Mouse (Mus musculus): ENCODE results near the gene Syt7.

The Syt7 gene

DNA sequence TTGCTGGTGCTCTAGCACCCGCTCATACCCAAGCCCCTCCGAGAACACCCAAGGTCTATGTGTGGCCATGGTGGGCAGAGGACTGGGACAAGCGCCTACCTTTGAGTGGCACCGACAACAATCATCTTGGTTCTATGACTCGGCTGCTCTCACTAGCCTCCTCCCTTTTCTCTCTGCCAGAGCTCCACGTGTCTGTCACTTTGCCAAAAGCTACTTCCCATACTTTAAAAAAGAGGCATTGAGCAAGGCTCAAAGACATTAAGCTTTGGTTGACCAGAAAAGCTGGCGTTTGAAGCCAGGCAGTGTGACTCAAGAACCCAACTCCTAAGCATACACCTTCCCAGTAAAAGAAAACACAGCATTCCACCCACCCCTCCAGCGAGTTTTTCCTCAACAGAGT is 69.2 kb downstream of the Syt7 start:
- DNase-seq (ENCODE audit: low spot score in 2 of 2) = no peak

DNA sequence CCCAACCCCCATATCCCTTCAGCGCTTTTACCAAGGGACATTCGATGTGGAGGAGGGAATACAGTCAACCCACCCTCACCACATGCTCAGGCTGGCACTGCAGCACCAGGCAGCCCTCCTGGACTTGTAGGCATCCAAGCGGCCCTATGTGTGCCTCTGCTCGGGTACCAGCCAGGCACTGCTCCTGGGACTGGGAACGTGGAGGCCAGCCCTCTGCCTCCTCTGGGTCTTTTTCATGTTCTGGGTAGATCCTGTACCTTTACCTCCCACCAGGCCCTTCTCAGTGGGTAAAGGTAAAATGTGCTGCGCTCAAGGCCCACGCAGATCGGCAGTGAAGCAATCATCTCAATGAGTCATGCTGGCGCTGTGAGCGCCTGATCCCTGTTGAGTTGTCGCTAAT is 71.0 kb downstream of the Syt7 start:
- DNase-seq (ENCODE audit: low spot score in 2 of 2) = no peak

DNA sequence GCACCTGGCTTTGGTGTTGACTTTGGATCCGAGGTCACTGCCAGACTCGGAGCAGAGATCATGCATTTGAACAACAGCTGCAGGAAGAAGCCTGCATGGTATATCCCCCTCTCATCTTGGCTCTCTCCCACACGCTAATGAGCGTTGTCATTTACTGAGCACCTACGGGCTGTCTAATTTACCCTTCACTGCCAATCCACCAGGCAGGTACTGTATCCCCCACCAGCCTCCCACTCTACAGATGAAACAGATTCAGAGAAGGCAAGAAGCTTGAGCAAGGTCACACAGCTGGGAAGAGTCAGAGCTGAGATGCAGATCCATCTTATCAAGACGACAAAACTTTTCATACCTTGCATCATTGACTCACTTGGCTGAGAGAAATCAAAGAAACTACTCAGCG is 72.7 kb downstream of the Syt7 start:
- no peak for DNase-seq (ENCODE audit: low spot score in 2 of 2)

DNA sequence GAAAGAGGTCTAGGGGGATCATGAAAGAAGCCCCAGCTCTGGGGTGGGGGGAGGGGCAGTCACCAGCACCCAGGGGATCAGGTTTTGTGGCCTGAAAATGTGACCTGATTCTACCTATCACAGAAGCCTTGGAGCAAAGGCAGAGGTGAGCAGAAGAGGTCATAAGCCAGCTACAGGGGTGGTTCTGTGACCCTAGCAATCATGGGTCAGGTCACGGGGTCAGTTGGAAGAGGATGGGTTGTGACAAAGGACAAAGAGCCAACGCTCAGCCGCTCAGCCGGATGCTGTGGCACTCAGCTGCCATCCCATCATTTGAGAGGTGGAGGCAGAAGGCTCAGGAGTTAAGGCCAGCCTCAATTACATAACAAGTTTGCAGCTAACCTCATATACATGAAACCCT is 75.5 kb downstream of the Syt7 start:
- no peak for DNase-seq (ENCODE audit: low spot score in 2 of 2)

DNA sequence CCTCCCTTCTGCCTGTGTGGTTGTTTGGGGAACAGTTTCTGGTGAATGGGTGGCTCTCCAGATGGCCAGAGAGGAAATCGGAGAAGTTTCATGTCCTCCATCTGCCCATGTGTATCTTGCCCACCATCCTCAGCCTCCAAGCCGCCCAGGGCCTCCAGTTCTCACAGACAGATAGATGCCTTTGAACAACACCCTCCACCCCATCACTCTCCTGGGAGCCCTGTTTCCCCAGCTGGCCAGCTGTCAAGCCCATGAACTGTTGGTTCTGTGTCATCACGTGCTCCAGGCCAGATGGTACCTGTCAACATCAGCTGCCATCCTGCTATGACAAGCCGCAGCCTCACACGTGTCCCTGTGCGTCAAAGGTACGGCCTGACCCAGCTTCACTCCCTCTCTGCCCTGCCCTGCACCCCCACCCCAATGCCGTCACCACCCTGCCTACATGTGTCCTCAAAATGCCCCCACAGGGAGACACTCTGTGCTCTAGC is 80.3 kb downstream of the Syt7 start:
- peak in 1 of 2 experiments; percentile 36 for DNase-seq (ENCODE audit: low spot score in 2 of 2)

DNA sequence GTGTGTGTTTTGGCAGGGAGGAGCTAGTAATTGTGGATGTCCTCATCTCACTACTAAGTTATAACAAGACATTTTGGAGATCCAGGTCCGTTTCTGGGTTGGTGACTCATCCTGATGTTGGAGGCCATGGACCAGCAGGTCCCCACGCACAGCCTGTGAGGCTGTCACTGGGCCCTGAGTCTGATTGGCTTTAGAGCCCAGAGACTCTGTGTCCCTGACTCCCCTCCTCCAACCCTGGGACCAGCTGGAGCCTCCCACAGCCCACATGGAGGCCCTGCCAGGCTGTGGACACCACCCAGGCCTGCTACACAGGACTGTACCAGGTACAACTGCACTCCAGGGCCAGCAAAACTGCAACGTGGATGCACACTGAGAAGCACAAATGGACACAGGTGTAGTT is 84.1 kb downstream of the Syt7 start:
- no peak for DNase-seq (ENCODE audit: low spot score in 2 of 2)

DNA sequence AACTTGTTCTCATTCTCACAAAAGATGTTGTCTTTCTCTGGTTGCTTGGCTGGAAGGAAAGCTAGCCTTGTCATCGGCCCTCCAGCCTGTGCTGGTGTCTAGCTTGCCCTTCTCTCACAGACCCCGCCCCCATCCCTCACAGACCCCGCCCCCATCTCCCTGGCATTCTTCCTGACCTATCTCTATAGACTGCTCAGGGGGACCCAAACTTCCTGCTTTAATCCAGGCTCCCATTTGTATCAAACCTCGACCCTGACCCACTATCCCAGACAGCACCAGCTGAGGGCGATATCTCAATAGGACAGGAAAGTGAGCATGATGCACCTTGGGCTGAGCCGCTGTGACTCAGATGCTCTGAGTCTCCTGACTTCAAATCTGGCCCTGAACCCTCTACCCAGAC is 84.9 kb downstream of the Syt7 start:
- DNase-seq (ENCODE audit: low spot score in 2 of 2) = no peak

DNA sequence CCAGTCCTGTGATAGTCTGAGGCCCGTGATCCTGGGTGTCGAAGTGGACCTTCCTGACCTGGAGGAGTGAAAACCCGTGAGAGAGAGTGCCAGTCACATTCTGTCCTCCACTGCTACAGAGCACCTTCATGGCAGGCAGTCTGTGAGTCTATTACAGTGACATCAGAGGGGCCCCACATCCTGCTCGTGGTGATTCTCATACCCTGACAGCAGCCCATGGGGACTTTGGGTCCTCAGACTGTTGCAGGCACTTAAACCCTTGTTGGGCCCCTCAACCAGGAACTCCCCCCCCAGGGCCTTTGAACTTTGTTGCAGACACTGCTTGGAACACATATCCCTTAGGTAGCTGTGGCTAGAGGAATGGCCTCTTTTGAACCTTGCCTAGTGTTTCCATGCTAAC is 90.7 kb downstream of the Syt7 start:
- DNase-seq (ENCODE audit: low spot score in 2 of 2) = no peak

DNA sequence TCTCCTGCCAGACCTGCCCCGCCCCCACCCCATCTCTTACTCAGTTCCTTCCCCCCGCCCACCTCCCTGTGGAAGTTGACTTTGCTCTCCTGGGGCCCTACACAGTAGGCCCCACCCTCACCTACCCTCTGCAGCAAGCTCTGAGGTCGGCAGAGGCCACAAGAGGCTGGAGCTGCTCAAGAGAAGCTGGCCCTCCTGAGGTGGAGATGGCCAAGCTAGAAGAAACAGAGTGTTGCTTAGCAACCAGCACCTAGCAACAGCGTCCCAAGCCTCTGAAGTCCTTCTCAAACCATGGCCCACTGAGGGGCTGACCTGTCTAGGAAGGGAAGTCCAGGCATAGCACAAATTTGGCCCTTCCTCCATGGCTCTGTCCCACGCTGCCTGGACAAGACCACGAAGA is 93.8 kb downstream of the Syt7 start, which contains the start of gene Ppp1r32:
Gene Ppp1r32, minus strand, starts transcription at position 226 of the 400 bp plus-strand sequence.
- no peak for DNase-seq (ENCODE audit: low spot score in 2 of 2)

DNA sequence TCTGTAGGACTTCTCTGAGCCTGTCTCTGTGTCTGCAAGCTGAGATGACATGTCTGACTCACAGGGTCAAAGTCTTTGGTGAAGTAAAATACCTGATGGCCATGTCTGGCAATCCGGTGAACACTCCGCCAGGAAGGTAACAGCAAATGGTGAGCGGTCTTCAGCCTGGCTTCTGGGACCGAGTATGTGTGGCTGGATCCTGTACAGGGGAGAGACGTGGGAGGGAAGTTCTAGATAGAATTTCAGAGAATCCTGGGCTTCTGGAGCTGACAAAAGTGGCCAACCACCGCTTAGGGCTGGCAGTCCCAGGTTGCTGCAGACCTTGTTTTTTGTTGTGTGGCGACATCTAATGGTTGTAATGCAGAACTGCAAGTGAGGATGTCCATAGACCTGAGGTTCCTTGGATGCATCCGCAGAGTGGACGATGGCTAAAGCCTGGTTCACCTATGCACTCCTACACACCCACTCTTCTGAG is 97.4 kb downstream of the Syt7 start:
- DNase-seq (ENCODE audit: low spot score in 2 of 2) = peak; percentile 14 to 27

DNA sequence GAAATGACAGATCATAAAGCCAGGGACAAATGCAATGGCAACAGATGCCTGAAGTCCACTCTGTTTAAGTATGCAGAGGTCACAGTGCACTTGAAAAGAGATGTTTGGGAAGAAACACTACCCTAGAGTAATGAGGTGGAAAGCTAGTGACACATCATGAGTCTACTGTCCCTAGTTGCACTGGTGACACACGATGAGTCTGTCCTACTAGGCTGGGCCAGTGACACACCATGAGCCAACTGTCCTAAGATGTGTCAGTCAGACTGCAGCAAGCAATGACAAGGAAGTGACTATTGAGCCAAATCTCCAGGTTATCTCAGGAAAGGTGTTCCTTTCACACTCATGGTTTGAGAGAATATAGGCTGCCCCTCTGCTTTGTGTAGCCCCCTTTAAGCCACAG is 106.8 kb downstream of the Syt7 start:
- DNase-seq (ENCODE audit: low spot score in 2 of 2) = no peak

DNA sequence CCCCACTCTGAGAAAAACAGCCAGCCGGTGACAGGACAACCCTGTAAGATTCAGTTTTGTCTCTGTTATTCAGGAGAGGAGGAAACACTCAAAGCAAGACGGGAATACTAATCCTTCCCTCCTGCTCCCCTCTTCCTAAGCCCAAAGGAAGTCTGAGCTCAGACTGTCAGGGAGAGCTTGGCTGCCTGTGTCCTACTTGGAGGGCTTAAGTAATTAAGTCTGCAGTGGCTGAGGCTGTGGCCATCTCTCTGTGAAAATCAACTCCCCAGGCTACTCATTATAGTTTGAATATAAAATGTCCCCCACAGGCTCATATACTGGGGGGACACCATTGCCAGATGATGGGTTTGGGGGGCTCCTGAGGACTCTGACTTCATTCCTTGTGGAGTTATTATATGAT is 108.1 kb downstream of the Syt7 start:
- DNase-seq (ENCODE audit: low spot score in 2 of 2) = no peak

DNA sequence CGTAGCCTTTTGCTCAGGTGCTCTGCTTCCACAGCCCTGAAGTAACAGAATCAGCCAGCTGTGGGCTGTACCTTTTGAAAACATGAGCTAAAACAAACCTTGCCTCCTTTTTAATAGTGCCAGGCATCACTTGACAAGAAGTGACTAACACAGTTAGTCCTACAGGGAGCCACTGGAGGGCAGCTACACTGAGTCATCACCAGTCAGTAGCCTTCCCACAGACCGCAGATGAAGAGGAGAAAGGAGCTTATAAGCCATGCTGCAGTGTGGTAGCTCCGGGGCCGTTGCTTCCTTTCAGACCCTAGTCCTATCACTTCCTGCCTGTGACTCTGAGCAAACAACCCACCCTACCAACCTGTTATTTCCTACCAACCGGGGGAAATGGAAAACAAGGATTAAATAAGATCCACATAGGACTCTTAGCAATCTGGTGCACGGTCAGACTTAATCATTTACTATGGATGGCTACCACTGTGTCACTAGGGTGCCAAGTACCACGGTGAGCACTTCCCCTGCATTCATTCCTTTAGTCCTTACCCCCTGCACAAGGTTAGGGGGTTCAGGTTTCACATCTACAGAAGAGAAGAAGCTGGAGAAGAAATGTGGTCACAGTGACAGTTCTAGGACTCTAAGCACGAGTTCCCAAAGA is 108.7 kb downstream of the Syt7 start:
- DNase-seq (ENCODE audit: low spot score in 2 of 2) = no peak

DNA sequence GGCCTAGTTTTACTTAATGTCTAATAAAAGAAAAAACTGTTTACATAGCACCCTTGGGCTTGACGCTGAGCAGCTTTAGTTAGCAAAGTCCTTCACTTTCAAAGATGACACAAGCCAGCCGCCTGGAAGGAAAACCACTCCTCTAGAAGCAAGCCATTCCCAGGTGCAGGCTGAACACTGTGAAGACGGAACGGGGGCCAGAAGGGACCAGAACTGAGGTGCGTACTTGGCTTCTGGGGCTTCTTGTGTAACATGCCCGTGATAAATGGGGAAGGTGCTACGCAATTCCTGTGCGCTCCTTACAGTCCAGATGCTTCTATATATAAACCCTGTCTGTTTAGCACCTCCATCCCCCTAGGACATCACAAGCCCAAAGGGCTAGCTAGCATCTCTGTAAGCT is 111.7 kb downstream of the Syt7 start:
- no peak for DNase-seq (ENCODE audit: low spot score in 2 of 2)

DNA sequence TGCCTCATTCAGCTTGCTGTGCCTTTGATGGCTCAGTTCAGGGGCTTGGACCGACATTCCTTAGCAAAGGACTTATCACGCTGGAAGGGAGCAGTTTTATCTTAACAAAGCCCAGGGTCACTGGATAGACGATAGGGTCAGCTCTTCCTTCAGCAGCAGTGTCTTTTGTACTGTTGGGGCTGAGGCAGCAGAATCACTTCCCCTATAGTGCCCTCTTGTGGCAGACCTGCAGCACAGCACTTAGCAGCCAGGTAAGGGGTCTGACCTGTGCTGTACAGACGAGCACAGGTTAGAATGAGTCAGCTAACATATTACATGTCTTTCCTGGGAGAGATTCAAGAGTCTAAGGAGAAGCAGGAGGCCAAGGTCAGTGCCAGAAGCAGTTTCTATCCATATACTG is 113.7 kb downstream of the Syt7 start:
- DNase-seq (ENCODE audit: low spot score in 2 of 2) = peak; percentile 14 to 39
